Mouse (Mus musculus) NIH3T3 (cell line): Measurements from ENCODE around the gene Tsfm.
"Not testable (repeated sequence)": the region's sequence is repeated elsewhere in the genome, so short reads cannot be mapped to it uniquely, and the experiment has no call there.

ENCODE experiments used
- DNase-seq: peaks from one replicate; pipeline ENCODE4 v3.0.0-alpha.2; 2012; ENCODE audit warnings: low read depth

Tsfm gene

DNA sequence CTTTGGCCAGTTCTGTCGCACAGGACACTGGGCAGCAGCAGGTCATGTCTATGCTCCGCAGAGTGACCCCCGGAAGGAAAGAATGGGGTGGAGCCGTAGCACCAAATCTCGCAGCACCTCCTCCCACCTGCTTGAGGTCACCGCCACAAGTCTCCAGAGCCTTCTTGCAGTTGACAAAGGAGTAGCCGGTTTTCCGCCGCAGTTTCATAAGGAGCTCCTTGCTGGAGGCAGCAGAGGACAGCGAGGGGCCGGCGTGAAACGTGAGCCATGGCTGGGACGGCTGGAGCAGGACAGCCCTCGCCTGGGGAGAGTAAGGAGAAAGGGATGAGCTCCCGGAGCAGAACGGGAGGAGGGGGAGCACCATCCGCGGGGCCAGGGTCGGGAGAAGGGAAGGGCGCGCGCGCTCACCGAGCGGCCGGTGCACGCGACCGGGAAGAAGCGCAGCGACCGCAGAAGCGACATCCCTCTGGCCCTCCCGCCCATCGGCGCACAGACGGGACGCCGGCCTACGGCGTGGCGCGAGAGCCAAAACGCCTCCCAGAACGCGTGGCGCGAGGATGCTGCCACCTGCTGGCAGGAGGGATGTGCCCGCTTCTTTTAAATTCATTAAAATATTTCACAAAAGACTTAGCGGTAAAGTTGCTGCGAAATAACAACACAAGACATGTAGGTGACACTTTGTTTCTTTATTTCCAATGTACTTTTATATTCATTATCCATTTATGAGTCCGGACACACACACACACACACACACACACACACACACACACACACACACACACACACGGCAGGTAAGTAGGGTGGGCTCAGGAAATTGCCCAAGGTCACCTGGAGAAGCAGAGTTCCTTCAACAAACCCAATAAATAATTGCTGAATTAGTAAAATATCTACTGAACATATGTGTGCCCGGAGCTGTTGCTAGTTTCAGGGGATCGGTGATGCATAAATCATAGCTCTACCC, at the start of gene Tsfm:
Gene Tsfm, minus strand, starts transcription at position 505 of the 961 bp plus-strand sequence.
- peak; percentile 97 for DNase-seq

DNA sequence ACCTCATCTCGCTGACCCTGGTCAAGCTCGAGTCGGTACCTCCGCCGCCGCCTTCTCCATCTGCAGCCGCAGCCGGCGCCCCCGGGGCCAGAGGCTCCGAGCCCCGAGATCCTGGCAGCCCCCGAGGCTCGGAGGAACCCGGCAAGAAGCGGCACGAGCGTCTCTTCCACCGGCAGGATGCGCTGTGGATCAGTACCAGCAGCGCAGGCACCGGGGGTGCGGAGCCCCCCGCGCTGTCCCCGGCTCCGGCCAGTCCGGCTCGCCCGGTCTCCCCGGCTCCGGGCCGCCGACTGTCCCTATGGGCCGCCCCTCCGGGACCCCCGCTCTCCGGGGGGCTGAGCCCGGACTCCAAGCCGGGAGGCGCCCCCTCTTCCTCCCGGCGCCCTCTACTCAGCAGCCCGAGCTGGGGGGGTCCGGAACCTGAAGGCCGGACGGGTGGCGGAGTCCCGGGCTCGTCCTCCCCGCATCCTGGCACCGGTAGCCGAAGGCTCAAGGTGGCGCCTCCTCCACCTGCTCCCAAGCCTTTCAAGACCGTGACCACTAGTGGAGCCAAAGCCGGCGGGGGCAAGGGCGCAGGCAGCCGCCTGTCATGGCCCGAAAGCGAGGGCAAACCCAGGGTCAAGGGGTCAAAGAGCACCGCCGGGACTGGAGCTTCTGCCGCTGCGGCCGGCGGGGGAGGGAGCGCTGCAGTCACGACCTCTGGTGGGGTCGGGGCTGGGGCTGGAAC, 49.2 kb upstream of the Tsfm start:
- no peak for DNase-seq

DNA sequence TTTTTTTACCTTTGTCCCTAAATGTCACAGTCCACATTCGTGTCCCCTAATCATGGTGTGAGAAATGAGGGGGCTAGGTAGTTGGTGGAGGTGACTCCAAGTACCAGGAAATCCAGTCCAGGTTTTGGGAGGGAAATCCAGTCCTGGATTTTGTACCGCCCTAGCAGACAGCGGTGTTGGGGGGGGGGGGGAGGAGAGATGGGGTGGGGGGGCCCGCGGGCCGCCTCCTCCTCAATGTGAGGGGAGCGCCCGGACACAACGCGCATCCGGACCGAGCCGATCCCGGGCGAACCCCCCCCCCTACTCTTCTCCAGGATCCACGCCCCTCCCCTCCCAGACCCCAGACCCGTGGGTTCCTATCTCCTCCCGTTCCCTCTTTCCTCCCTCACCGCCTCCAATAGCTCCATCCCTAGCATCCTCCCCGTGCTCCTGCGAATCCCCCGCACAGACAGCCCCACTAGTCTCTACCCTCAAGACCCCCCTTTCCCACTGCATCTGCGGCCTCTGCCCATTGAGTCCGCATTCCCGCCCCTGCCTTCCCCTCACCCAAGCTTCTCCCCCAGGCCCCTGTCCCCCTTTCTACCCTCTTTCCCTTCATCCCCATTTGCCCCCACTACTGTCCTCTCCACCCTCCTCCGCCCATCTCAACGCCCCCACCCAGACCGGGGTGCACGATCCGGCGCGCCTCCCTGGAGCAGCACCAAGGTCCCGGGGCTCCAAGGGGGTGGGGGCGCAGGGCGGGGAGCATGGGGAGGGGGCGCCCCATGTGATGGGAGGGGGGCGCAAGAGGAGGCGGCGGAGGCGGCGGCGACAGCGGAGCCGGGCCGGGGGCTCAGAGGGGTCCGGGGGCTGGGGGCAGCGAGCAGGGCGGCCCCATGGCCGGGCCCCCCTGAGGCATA, 48.3 kb upstream of the Tsfm start:
- DNase-seq: peak; percentile 82

DNA sequence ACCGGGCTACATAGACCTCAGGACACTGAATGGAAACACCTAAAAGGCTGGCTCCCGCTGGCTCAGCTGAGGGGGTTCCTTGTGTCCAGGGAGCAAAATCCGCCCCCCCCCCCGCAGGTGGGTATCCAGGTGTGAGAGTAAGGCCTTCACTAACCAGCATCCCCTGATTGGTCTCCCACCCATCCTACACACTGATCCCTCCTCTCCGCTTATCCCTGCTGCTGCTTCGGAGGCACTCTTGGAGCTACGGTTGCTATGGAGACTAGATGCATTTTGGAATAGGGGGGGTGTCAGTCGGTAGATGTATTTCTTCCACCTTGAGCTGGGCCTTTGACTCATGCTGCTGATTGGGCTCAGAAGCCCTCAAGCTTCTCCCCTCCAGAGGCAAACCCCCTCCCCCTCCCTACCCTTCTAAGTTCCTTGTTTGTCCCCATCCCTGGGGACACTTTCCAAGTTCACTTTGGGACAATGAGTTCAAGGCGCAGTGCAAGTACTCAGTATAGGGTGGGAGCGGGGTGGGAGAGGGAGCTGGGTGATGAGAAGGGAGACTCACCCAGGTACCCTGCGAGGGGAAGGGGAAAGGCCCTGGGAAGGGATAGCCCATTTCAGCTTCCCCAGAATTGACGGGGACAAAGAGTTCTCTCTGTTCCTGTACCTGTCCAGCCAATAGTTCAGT, 47.5 kb upstream of the Tsfm start:
- peak; percentile 17 for DNase-seq

DNA sequence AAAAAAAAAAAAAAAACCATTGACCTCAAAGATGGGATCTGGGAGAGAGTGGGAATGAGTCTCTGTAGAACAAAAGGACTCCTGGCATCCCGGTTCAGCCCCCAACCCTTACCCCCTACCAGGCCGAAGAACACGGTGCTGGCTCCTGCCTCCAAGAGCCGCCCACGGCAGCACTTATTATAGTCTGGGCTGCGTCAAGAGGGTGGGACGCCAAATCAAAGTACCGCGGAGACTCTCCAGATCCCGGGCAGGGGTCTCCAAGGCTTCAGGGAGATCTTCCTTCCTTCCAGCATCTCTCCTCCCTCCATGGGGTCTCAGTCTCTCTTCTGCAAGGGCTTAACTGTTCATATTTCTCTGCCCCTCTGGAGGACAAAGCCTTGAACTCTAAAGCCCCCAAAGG, 46.9 kb upstream of the Tsfm start:
- DNase-seq: no peak

DNA sequence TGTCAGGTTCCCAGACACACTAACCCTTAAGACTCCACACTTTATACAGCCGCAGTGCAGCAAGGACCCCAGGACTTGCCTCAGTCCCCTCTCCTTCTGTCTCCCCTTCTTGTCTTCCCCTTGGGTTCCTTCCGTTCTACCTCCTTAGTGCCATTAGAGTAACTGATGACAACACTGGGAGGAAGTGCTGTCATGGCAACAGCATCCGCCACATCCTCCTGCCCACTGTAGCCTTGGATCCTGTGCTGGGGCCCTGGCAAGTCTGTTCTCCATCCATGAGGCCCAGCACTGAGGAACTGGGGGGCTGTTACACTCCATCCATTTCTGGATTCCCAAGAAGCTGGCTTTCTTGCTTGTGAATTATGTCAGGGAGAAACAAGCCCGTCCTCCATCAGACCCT, 45.4 kb upstream of the Tsfm start:
- DNase-seq: no peak

DNA sequence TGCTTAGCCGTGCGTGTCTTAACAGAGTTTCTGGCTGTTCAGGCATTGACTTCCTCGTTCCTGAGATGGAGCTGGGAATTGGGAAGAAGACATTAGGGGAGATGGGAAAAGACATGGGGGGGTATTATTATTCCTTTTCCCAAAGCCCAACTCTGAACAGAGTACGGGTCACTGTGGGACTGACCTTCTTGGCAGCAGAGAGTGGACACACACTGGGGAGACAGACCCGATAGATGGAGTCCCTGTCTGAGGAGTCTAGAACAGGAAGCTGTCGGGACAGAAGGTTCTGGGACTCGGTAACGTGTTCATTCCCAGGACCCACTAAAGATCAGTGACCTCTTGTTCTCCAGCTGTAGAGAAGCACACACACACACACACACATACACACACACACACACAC, 45.0 kb upstream of the Tsfm start:
- no peak for DNase-seq

DNA sequence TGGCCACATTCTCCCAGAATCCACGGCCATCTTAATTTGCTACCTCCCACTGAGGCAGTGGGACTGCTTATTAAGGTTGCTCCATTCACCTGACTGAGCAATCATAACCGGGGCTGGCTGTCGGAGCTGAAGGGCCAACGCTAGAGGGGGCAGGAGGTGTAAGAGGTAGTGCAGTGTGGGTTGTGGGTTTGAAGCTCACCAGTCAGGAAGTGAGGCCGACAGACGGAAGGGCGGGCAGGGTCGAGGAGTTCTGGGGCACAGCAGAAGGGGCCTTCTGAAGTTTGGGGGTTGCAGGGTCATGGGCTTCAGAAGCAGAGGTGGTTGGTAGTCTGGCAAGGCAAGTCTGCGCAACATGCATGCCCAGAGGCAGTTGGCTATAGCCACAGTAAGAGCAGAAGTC, 44.4 kb upstream of the Tsfm start, which contains the start of gene Agap2:
Gene Agap2, plus strand, starts transcription at position 205 of the 400 bp plus-strand sequence.
- DNase-seq: no peak

DNA sequence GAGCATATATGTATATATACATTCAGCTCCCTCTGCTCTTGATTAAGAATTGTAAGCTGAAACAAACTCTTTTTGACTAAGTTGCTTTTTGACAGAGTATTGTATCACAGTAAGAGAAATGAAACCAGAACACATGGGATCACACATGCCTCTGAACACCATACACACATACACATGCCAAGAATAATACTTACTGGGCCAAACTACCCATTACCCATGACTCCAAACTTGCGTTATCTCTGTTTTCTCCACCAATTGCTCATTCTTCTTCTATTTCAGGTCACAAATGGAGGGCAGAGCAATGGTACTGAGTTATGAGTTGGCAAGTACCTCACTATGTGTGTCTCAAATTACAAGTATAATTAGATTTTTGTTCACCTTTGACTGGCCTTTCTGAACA, 43.3 kb upstream of the Tsfm start:
- DNase-seq: peak; percentile 91

DNA sequence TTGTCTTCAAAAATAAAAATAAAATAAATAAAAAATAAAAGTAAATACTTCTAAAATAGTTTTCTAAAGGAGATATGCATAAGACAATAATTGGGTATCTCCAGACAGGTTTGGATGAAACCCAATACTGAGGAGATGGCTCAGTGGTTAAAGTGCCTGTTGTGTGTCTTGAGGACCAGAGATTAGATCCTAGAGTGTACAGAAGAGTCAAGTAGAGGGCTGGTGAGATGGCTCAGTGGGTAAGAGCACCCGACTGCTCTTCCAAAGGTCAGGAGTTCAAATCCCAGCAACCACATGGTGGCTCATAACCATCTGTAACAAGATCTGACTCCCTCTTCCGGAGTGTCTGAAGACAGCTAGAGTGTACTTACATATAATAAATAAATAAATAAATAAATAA, 42.3 kb upstream of the Tsfm start:
- DNase-seq: not testable (repeated sequence)

DNA sequence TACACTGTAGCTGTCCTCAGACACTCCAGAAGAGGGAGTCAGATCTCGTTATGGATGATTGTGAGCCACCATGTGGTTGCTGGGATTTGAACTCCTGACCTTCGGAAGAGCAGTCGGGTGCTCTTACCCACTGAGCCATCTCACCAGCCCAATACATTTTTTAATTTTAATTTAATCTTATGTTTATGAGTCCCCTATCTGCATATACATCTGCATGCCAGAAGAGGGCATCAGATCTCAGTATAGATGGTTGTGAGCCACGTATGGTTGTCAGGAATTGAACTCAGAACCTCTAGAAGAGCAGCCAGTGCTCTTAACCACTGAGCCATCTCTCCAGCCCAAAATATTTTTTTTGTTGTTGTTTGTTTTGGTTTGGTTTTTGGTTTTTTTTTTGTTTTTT, 41.6 kb upstream of the Tsfm start:
- not testable (repeated sequence) for DNase-seq

DNA sequence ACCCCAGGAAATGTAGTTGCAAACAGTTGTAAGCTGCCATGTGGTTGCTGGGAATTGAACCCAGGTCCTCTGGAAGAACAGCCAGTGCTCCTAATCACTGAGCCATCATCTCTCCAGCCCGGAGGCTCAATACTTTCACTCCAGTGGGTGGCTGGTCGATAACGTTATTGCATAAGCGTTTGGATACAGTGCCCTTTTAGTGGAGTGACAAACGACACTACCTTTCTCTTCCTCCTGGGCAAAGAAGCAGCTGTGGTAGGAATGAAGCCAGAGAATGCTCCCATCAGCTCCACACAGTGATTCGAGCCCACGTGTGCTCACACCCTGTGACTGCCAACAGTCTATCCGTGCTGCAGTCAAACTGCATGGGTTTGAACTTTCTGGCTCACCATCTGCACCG, 40.6 kb upstream of the Tsfm start:
- peak; percentile 24 for DNase-seq

DNA sequence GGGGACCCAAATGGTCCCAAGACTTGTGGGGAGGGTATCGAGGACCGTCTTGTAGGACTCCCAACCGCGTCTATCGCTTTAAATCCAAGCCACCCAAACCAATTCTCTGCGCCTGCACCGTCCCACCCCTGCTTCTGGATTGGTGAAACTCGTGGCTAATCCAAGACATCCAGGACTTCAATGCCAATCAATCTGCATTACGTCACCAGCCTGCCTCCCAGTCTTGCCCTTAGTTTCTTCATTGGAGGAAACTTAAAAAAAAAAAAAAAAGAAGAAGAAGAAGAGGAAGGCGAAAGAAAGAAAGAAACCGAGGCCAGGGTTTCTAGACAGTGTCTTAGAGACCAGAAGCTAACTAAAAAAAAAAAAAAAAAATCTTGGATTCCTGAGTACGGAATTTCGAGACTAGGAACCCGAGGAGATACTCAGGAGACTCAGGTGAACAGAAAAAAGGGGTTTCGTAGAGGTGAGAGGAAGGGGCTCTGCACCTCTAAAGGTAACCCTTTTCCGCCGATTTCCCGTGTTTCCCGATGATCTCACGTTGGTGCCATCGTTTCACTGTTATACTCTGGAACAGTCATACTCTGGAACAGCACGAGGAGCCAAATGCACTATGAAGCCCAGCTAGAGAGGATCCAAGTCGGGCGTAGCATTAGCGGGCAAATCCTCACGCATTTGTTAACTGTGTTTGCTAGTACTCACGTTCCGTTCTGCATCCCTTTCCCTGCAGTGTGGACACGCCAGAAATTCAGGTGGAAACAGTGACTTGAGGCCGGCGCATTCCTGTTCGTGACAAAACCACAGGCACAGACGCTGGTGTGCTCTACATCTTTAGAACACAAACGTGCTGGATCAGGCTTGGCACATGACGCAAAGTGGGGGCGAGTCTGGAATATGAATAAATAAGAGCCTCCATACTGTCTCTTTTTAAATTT, 39.8 kb upstream of the Tsfm start, which contains the start of gene Tspan31:
Gene Tspan31, minus strand, starts transcription at position 75 of the 932 bp plus-strand sequence.
- peak; percentile 98 for DNase-seq

DNA sequence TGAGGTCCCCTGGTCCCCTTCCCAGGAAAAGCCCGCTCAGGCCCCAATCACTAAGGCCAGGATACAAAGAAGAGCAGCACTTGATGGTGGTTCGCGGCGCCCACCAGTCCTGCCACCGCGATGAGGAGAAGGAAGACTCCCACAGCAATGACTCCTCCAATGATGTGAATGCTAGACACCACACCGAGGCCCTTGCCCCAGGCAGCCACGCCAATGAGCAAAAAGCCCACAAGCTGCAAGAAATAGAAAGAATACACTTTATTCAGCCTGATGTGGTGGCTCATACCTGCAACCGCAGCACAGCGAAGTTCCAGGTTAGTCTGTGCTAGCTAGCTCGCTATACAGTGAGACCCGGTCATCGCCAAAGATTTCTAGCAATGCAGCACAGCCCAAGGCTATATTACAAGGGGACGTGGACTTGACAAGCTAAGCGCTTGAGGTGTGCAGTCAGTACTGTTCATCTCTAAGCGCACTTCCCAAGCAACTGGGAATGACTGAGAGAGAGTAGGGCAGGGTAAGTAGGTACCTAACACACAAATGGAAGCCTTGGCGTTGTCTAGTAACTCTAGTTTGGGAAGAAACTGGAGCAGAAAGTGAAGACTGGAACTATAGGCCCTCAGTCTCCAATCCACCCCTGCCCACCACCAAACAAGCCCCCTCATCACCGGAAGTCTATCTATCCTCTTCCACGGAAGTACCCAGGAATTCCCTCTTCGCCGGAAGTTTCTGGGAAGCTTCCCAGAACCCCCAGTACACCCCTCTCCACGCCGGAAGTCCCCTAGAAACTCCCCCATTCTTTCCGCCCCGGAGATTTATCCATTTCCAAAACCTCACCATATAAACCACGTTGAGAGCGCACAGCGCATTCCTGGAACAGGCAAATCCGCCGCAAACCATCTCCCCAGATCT, 38.9 kb upstream of the Tsfm start:
- DNase-seq: peak; percentile 55

DNA sequence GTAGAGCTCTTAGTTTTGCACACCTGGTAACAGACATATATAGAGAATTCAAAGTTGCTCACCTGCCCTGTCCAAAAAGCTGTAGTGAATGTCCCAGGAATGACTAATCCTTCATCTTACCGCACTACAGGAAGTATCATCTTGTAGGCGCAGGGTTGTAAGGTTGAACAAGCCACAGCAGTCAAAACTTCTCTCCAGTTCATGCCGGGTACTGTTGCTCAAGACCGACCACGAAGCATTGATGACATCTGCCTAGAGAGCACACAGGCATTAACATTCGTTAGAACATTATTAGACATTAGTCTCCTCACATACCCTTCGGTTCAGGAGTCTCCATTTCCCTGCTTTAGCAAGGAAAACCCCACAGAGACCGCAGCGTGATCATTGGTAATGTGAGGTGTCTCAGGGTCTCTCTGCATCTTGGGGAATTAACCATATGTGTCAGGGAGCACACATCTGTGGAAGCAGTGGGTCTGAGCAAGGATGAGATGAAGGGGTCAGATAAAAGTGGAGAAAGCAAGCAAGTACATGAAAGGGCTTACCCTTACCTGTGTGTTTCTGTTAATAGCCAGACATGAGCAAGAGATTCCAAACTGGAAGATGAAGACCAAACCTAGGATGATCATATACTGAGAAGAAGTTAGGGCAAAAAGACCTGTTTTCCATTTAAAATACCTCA, 37.9 kb upstream of the Tsfm start:
- peak; percentile 41 for DNase-seq

DNA sequence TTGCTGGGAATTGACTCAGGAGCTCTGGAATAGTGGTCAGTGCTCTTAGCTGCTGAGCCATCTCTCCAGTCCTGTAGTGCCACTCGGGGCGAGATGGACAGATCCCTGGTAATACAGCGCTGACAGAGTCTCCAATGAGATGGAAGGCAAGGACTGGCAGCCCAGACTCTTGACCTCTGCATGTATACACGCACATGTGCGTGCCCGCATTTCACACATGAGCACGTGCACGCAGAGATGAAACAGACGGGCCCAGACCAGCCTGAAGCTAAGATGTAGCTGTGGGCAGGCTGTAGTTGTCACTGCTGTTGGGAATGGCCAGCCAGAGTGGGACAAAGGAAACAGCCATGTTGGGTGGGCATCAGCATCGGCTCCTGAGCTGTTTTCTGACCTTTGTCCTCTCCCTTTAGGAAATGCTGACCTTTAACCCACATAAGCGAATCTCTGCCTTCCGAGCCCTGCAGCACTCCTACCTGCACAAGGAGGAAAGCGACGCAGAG, 35.9 kb upstream of the Tsfm start:
- no peak for DNase-seq

DNA sequence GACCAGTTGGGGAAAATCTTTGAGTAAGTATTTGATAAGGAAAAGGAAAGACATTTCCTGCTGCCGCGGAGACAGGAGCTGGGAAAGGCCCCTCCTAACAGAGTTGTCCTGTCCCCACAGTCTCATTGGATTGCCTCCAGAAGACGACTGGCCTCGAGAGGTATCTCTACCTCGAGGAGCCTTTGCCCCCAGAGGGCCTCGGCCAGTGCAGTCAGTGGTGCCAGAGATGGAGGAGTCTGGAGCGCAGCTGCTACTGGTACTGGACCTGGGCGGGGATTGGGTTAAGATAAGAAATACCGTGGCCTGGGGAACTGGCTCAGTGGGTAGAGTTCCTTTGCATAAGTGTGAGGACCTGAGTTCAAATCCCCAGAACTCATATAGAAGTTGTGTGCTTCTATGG, 35.3 kb upstream of the Tsfm start:
- no peak for DNase-seq
